Mouse (Mus musculus): ENCODE data around the gene D330045A20Rik. TPM values are rescaled to one million over a fixed set of nuclear protein-coding genes. Genes with fewer than 3 reads are reported as not detected.
"Not testable (repeated sequence)": the region's sequence is repeated elsewhere in the genome, so short reads cannot be mapped to it uniquely, and the experiment has no call there.

D330045A20Rik gene
- total RNA-seq, 2 experiments from 2014 or later: 0.07 to 0.16 TPM

- DNase-seq: no peak
- intact Hi-C loops (cut with DNase I; ENCODE audit: low total_unique reads): no loop called here
These were observed 82.8 kb downstream of the D330045A20Rik start, which contains the start of gene Rnf128 for GRCm38 (mm10) chrX:139562925-139563461. Rnf128 (plus strand) TSS chrX:139563316.

- intact Hi-C loops (cut with DNase I; ENCODE audit: low total_unique reads): no loop called here
- DNase-seq: no peak
These were observed 89.9 kb downstream of the D330045A20Rik start for GRCm38 (mm10) chrX:139570054-139570453.

GRCm38 (mm10) chrX:139578649-139579278, 98.6 kb downstream of the D330045A20Rik start:
- intact Hi-C loops (cut with DNase I; ENCODE audit: low total_unique reads): no loop called here
- DNase-seq: no peak

GRCm38 (mm10) chrX:139583616-139584015, 103.4 kb downstream of the D330045A20Rik start:
- no peak for DNase-seq
- intact Hi-C loops (cut with DNase I; ENCODE audit: low total_unique reads): no loop called here

- not testable (repeated sequence) for DNase-seq
These were observed 106.5 kb downstream of the D330045A20Rik start for GRCm38 (mm10) chrX:139586676-139587075.

GRCm38 (mm10) chrX:139596404-139596803, 116.2 kb downstream of the D330045A20Rik start:
- no peak for DNase-seq
- intact Hi-C loops (cut with DNase I; ENCODE audit: low total_unique reads): no loop called here

More at GRCm38 (mm10) chrX:139586676-139587075, 106.5 kb downstream of the D330045A20Rik start:
- intact Hi-C loops (cut with DNase I; ENCODE audit: low total_unique reads): not testable (repeated sequence)

Other genes with a start within 250 kb of the D330045A20Rik start
- gene Trap1a, start 146.7 kb upstream of the D330045A20Rik start, total RNA-seq (2021): not detected
- gene Rnf128, start 82.9 kb downstream of the D330045A20Rik start, total RNA-seq (2021): 10 to 100 TPM; 13.5 to 14.3 TPM
- 1 to 10 TPM; 3.7 to 4.4 TPM for gene Tbc1d8b, start 204.6 kb downstream of the D330045A20Rik start, total RNA-seq (2021)
- not detected for gene Gm15013, start 234.1 kb downstream of the D330045A20Rik start, total RNA-seq (2021)